Mouse (Mus musculus): ENCODE results near the gene Tulp1. TPM values are rescaled to one million over a fixed set of nuclear protein-coding genes. Genes with fewer than 3 reads are reported as not detected.
A peak's percentile ranks its signal among the peaks of the same experiment; 100 is the strongest.
"Not testable (repeated sequence)": the region's sequence is repeated elsewhere in the genome, so short reads cannot be mapped to it uniquely, and the experiment has no call there.

Tulp1 gene
- polyA plus RNA-seq, 1 experiment from 2014 or later: 3.5 TPM

- peak overlapping the region; percentile 54 for H3K4me3 ChIP-seq
- 35% methylated on average over 11 of the region's 11 CpGs for WGBS
- H3K36me3 ChIP-seq (replicated peaks): no peaks in the 10 kb centered on the region
- H3K27ac ChIP-seq: peak overlapping the region; percentile 77
- DNase-seq (ENCODE audit: extremely low spot score, low spot score): no peak
- peaks cover 94% of the 10 kb centered on the region for H3K27me3 ChIP-seq (ENCODE audit: poor library complexity, severe bottlenecking)
- H3K4me1 ChIP-seq: peaks cover 40% of the 10 kb centered on the region
- no peaks in the 10 kb centered on the region for H3K9me3 ChIP-seq
Observed at GRCm38 (mm10) chr17:28361921-28362652, 2.9 kb downstream of the Tulp1 start.

- H3K4me1 ChIP-seq: peaks cover 40% of the 10 kb centered on the region
- H3K27ac ChIP-seq: no peak overlapping the region
- DNase-seq (ENCODE audit: extremely low spot score, low spot score): no peak
- WGBS: 88% methylated on average over 9 of the region's 9 CpGs
- no peaks in the 10 kb centered on the region for H3K9me3 ChIP-seq
- no peak overlapping the region for H3K4me3 ChIP-seq
- H3K27me3 ChIP-seq (ENCODE audit: poor library complexity, severe bottlenecking): peaks cover 100% of the 10 kb centered on the region
- no peaks in the 10 kb centered on the region for H3K36me3 ChIP-seq (replicated peaks)
Observed at GRCm38 (mm10) chr17:28360531-28361277, 4.3 kb downstream of the Tulp1 start.

- not testable (repeated sequence) for H3K9me3 ChIP-seq; H3K4me3 ChIP-seq; DNase-seq (ENCODE audit: extremely low spot score, low spot score); H3K36me3 ChIP-seq (replicated peaks); H3K27ac ChIP-seq
- Histone ChIP-seq H3K4me1 (peaks cover 27% of the 10 kb centered on the region), H3K27me3 (ENCODE audit: poor library complexity, severe bottlenecking) (peaks cover 96% of the 10 kb centered on the region)
- WGBS: 13% methylated on average over 24 of the region's 24 CpGs
Observed at GRCm38 (mm10) chr17:28358576-28359261, 6.3 kb downstream of the Tulp1 start.

GRCm38 (mm10) chr17:28355871-28356270 is 9.2 kb downstream of the Tulp1 start:
- no peak overlapping the region for H3K4me3 ChIP-seq
- H3K9me3 ChIP-seq: no peaks in the 10 kb centered on the region
- peaks cover 24% of the 10 kb centered on the region for H3K4me1 ChIP-seq
- H3K27me3 ChIP-seq (ENCODE audit: poor library complexity, severe bottlenecking): peaks cover 94% of the 10 kb centered on the region
- WGBS: 89% methylated on average over 12 of the region's 12 CpGs
- no peak for DNase-seq (ENCODE audit: extremely low spot score, low spot score)
- H3K27ac ChIP-seq: no peak overlapping the region
- no peaks in the 10 kb centered on the region for H3K36me3 ChIP-seq (replicated peaks)

GRCm38 (mm10) chr17:28352018-28352417 is 13.0 kb downstream of the Tulp1 start:
- peak overlapping the region; percentile 91; the same call in 1 of the 2 replicates for H3K27ac ChIP-seq
- DNase-seq (ENCODE audit: extremely low spot score, low spot score): no peak
- peaks cover 81% of the 10 kb centered on the region for H3K27me3 ChIP-seq (ENCODE audit: poor library complexity, severe bottlenecking)
- WGBS: 10% methylated on average over 11 of the region's 11 CpGs
- H3K4me1 ChIP-seq: peaks cover 49% of the 10 kb centered on the region
- peak overlapping the region; percentile 85; the same call in 1 of the 2 replicates for H3K4me3 ChIP-seq
- no peaks in the 10 kb centered on the region for H3K9me3 ChIP-seq
- H3K36me3 ChIP-seq (replicated peaks): no peaks in the 10 kb centered on the region

- H3K9me3 ChIP-seq: no peaks in the 10 kb centered on the region
- peaks cover 52% of the 10 kb centered on the region for H3K4me1 ChIP-seq
- no peaks in the 10 kb centered on the region for H3K36me3 ChIP-seq (replicated peaks)
- WGBS: under 1% methylated on average over 29 of the region's 29 CpGs
- peaks cover 80% of the 10 kb centered on the region for H3K27me3 ChIP-seq (ENCODE audit: poor library complexity, severe bottlenecking)
- peak overlapping the region; percentile 91 for H3K27ac ChIP-seq
- H3K4me3 ChIP-seq: peak overlapping the region; percentile 85
- DNase-seq (ENCODE audit: extremely low spot score, low spot score): peak; percentile 51
Observed at GRCm38 (mm10) chr17:28351353-28351890, 13.6 kb downstream of the Tulp1 start.

- WGBS: under 1% methylated on average over 73 of the region's 73 CpGs
- Histone ChIP-seq H3K9me3 (no peaks in the 10 kb centered on the region), H3K36me3 (replicated peaks) (no peaks in the 10 kb centered on the region), H3K4me1 (peaks cover 59% of the 10 kb centered on the region), H3K27me3 (ENCODE audit: poor library complexity, severe bottlenecking) (peaks cover 80% of the 10 kb centered on the region), H3K4me3 (peak within 1 kb of the TSS; percentile 85), H3K27ac (peak within 1 kb of the TSS; percentile 91)
- peak; percentile 88 for DNase-seq (ENCODE audit: extremely low spot score, low spot score)
Observed at GRCm38 (mm10) chr17:28350466-28351352, 14.3 kb downstream of the Tulp1 start, which contains the start of gene Tead3. Gene Tead3, minus strand, starts transcription at chr17:28350817.

- WGBS: under 1% methylated on average over 54 of the region's 54 CpGs
- Histone ChIP-seq H3K27me3 (ENCODE audit: poor library complexity, severe bottlenecking) (peaks cover 82% of the 10 kb centered on the region), H3K4me1 (peaks cover 67% of the 10 kb centered on the region), H3K4me3 (peak overlapping the region; percentile 85), H3K9me3 (no peaks in the 10 kb centered on the region), H3K27ac (peak overlapping the region; percentile 91), H3K36me3 (replicated peaks) (no peaks in the 10 kb centered on the region)
- DNase-seq (ENCODE audit: extremely low spot score, low spot score): peak; percentile 63
Observed at GRCm38 (mm10) chr17:28349901-28350465, 15.0 kb downstream of the Tulp1 start.

GRCm38 (mm10) chr17:28349264-28349880 is 15.7 kb downstream of the Tulp1 start:
- Histone ChIP-seq H3K27me3 (ENCODE audit: poor library complexity, severe bottlenecking) (peaks cover 84% of the 10 kb centered on the region), H3K4me3 (peak overlapping the region; percentile 85), H3K9me3 (no peaks in the 10 kb centered on the region), H3K4me1 (peaks cover 73% of the 10 kb centered on the region), H3K36me3 (replicated peaks) (no peaks in the 10 kb centered on the region), H3K27ac (peak overlapping the region; percentile 91)
- no peak for DNase-seq (ENCODE audit: extremely low spot score, low spot score)
- 11% methylated on average over 13 of the region's 13 CpGs for WGBS

- Histone ChIP-seq H3K9me3 (no peaks in the 10 kb centered on the region), H3K4me3 (peak overlapping the region; percentile 85), H3K27ac (0 out of 2 replicates have a peak overlapping the region, but pooled peaks have one; percentile 53), H3K27me3 (ENCODE audit: poor library complexity, severe bottlenecking) (peaks cover 75% of the 10 kb centered on the region), H3K36me3 (replicated peaks) (no peaks in the 10 kb centered on the region), H3K4me1 (peaks cover 84% of the 10 kb centered on the region)
- WGBS: 52% methylated on average over 6 of the region's 6 CpGs
- no peak for DNase-seq (ENCODE audit: extremely low spot score, low spot score)
Observed at GRCm38 (mm10) chr17:28348211-28348610, 16.8 kb downstream of the Tulp1 start.

GRCm38 (mm10) chr17:28347327-28347726 is 17.7 kb downstream of the Tulp1 start:
- H3K4me3 ChIP-seq: no peak overlapping the region
- H3K27me3 ChIP-seq (ENCODE audit: poor library complexity, severe bottlenecking): peaks cover 73% of the 10 kb centered on the region
- H3K9me3 ChIP-seq: no peaks in the 10 kb centered on the region
- H3K27ac ChIP-seq: no peak overlapping the region
- 84% methylated on average over 10 of the region's 10 CpGs for WGBS
- DNase-seq (ENCODE audit: extremely low spot score, low spot score): no peak
- H3K36me3 ChIP-seq (replicated peaks): no peaks in the 10 kb centered on the region
- H3K4me1 ChIP-seq: peaks cover 91% of the 10 kb centered on the region

All from forebrain, embryonic 10.5 days (tissue).